In the genomic region with DNA sequence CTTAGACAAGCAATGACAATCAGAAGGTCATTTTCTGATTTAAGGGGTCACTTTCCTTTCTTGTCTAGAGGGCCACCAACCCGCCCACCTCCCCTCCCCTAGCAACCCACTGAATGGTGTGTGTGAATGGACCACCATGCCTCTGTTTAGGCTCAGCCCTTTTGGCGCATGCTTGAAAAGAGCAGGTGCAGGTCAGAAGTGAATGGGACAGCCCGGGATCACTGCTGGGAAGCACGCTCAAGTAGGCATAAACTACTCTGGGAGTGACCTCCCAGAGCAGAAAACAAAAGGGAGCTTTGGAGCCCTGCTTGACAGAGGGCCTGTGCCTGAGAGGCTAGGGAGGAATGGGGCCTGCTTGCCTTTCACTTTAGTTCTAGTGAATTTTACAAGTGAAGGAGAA, we compare ENCODE assay signal across 13 mouse cellular contexts. TPM values are rescaled to one million over a fixed set of nuclear protein-coding genes. Genes with fewer than 3 reads are reported as not detected.
A peak's percentile ranks its signal among the peaks of the same experiment; 100 is the strongest.
DNase-seq lines count a peak whose midpoint lies in the region; ATAC-seq and TF ChIP-seq lines count a peak whose summit lies in the region.
"Had no signal": no experiment of that assay in that cellular context is flagged by ENCODE, and none has a peak within 500 bp of the region (broad histone marks: within the 10 kb centered on the region; RNA-seq: fewer than 3 reads in every experiment).

No protein-coding gene starts in this region.

- no peak for ATAC-seq in heart, embryonic 12.5 days (ENCODE audit: insufficient number of reproducible peaks, low FRiP score)
- peak; percentile 88 for ATAC-seq in forebrain, embryonic 15.5 days (replicated peaks)
- ATAC-seq in midbrain, embryonic 13.5 days: peak; percentile 96
- ATAC-seq: Patski had no signal

- H3K4me2 ChIP-seq in heart, embryonic 12.5 days: no peak overlapping the region
- no peak overlapping the region for H3K4me2 ChIP-seq in forebrain, embryonic 15.5 days (replicated peaks)
- H3K4me2 ChIP-seq in midbrain, embryonic 13.5 days (replicated peaks): no peak overlapping the region
- H3K4me2 ChIP-seq: embryonic facial prominence, embryonic 15.5 days; limb, embryonic 12.5 days had no signal

- H3K9ac ChIP-seq in heart, embryonic 12.5 days: no peak overlapping the region
- H3K9ac ChIP-seq in forebrain, embryonic 15.5 days (replicated peaks): no peak overlapping the region
- no peak overlapping the region for H3K9ac ChIP-seq in midbrain, embryonic 13.5 days (replicated peaks)
- H3K9ac ChIP-seq: embryonic facial prominence, embryonic 15.5 days; limb, embryonic 12.5 days had no signal

- WGBS in heart, embryonic 12.5 days: 46% methylated on average over 4 of the region's 4 CpGs
- WGBS in forebrain, embryonic 15.5 days: 8% methylated on average over 4 of the region's 4 CpGs
- WGBS in midbrain, embryonic 13.5 days: 8% methylated on average over 4 of the region's 4 CpGs
- 78% methylated on average over 4 of the region's 4 CpGs for WGBS in thymus, adult 2 months

- H3K27me3 ChIP-seq in heart, embryonic 12.5 days (replicated peaks): no peaks in the 10 kb centered on the region
- H3K27me3 ChIP-seq in forebrain, embryonic 15.5 days: peaks cover 17% of the 10 kb centered on the region
- H3K27me3 ChIP-seq in midbrain, embryonic 13.5 days: peaks cover 71% of the 10 kb centered on the region
- H3K27me3 ChIP-seq in thymus, adult 2 months (ENCODE audit: control insufficient read depth, insufficient read depth, low read length): no peaks in the 10 kb centered on the region
- H3K27me3 ChIP-seq: embryonic facial prominence, embryonic 15.5 days; limb, embryonic 12.5 days; Patski had no signal

- no peak for TF ChIP-seq CTCF in thymus, adult 2 months (IDR thresholded peaks at IDR 0.05; ENCODE audit: borderline replicate concordance, control insufficient read depth, extremely low read depth, insufficient read depth, low read length, poor library complexity)

- H3K4me1 ChIP-seq in heart, embryonic 12.5 days (replicated peaks): peaks cover 6% of the 10 kb centered on the region; the same call in 1 of the 2 replicates
- peaks cover 16% of the 10 kb centered on the region; the same call in 1 of the 2 replicates for H3K4me1 ChIP-seq in forebrain, embryonic 15.5 days
- peaks cover 37% of the 10 kb centered on the region for H3K4me1 ChIP-seq in midbrain, embryonic 13.5 days (replicated peaks)
- H3K4me1 ChIP-seq in thymus, adult 2 months (replicated peaks; ENCODE audit: control insufficient read depth, insufficient read depth, low read length): no peaks in the 10 kb centered on the region
- H3K4me1 ChIP-seq: embryonic facial prominence, embryonic 15.5 days had no signal

- no peaks in the 10 kb centered on the region for H3K9me3 ChIP-seq in heart, embryonic 12.5 days (replicated peaks)
- H3K9me3 ChIP-seq in forebrain, embryonic 15.5 days: no peaks in the 10 kb centered on the region
- no peaks in the 10 kb centered on the region for H3K9me3 ChIP-seq in midbrain, embryonic 13.5 days
- H3K9me3 ChIP-seq: embryonic facial prominence, embryonic 15.5 days; limb, embryonic 12.5 days had no signal

- no peak overlapping the region for H3K4me3 ChIP-seq in heart, embryonic 12.5 days
- H3K4me3 ChIP-seq in forebrain, embryonic 15.5 days: no peak overlapping the region
- no peak overlapping the region for H3K4me3 ChIP-seq in midbrain, embryonic 13.5 days (replicated peaks)
- H3K4me3 ChIP-seq in thymus, adult 2 months (ENCODE audit: control insufficient read depth, insufficient read depth, low read length): no peak overlapping the region
- H3K4me3 ChIP-seq: embryonic facial prominence, embryonic 15.5 days; layer of hippocampus, adult 2 months; limb, embryonic 12.5 days had no signal

- H3K36me3 ChIP-seq in heart, embryonic 12.5 days: no peaks in the 10 kb centered on the region
- H3K36me3 ChIP-seq in forebrain, embryonic 15.5 days: no peaks in the 10 kb centered on the region
- no peaks in the 10 kb centered on the region for H3K36me3 ChIP-seq in midbrain, embryonic 13.5 days
- H3K36me3 ChIP-seq in thymus, adult 2 months (ENCODE audit: control insufficient read depth, insufficient read depth, low read length): no peaks in the 10 kb centered on the region
- H3K36me3 ChIP-seq: embryonic facial prominence, embryonic 15.5 days; limb, embryonic 12.5 days had no signal

- intact Hi-C loops in heart, postnatal 14 days (cut with DNase I): no loop called here

- no peak for TF ChIP-seq POLR2A in thymus, adult 2 months (IDR thresholded peaks at IDR 0.05; ENCODE audit: control insufficient read depth, extremely low read depth, insufficient read depth, low read length, poor library complexity)

- H3K27ac ChIP-seq in heart, embryonic 12.5 days (ENCODE audit: poor library complexity, severe bottlenecking): 0 out of 2 replicates have a peak overlapping the region, but pooled peaks have one; percentile 18
- H3K27ac ChIP-seq in forebrain, embryonic 15.5 days (replicated peaks): no peak overlapping the region
- H3K27ac ChIP-seq in midbrain, embryonic 13.5 days: no peak overlapping the region
- H3K27ac ChIP-seq in thymus, adult 2 months (ENCODE audit: control insufficient read depth, insufficient read depth, low read length): no peak overlapping the region
- H3K27ac ChIP-seq: embryonic facial prominence, embryonic 15.5 days; layer of hippocampus, adult 2 months; limb, embryonic 12.5 days had no signal

- DNase-seq in heart, postnatal 14 days: no peak
- DNase-seq in thymus, adult 2 months: no peak
- no peak for DNase-seq in spleen, adult 12 weeks (ENCODE audit: low spot score)
- DNase-seq in adrenal gland, postnatal 36 days: no peak
- DNase-seq in kidney, adult 8-10 months: no peak
- DNase-seq: lung, postnatal 36 days had no signal

RNA-seq across cellular contexts. Expression of a gene that starts 51.4 kb away (rescaled TPM):
- 25.4 and 28.1 TPM in 2 replicates for polyA plus RNA-seq in heart, embryonic 12.5 days (2016; fragmentation: Nextera tagmentation; extraction: Ambion mirVana)
- 10 to 100 TPM; 86.8 to 90.3 TPM for total RNA-seq in heart, postnatal 14 days (2021)
- polyA plus RNA-seq in forebrain, embryonic 15.5 days (2015; fragmentation: Nextera tagmentation; extraction: Ambion mirVana): 33.1 and 41.1 TPM in 2 replicates
- polyA plus RNA-seq in midbrain, embryonic 13.5 days (2015; fragmentation: Nextera tagmentation; extraction: Ambion mirVana): 41.9 and 51.6 TPM in 2 replicates
- polyA plus RNA-seq in thymus, adult 2 months (2012; rRNA removed): 0.22 and 1.00 TPM in 2 replicates
- 100 to 1,000 TPM in 1 of 2 experiments, 10 to 100 TPM in 1; 90.2 to 130 TPM for total RNA-seq in adrenal gland, postnatal 36 days (2021)

Comparison
In these comparisons a context has a peak if more than half of its experiments do, and no peak if none do; other contexts are left out.
1. RNA of a gene that starts 51.4 kb away (polyA plus RNA-seq): 41.9 to 51.6 TPM in midbrain, embryonic 13.5 days, 33.1 to 41.1 TPM in forebrain, embryonic 15.5 days and 25.4 to 28.1 TPM in heart, embryonic 12.5 days; 0.22 to 1.00 TPM in thymus, adult 2 months; every median in the first group is over 10 times any median in the second.